Mouse (Mus musculus) bone marrow macrophage, adult 2 months (primary cell): Measurements from ENCODE around the gene Nemp1.

ENCODE experiments used
- CTCF ChIP-seq: IDR thresholded peaks from 2 replicates; pipeline ENCODE4 v1.5.1; 2012; ENCODE audit warnings: low read depth, mild to moderate bottlenecking, low read length, moderate library complexity
- POLR2A ChIP-seq: IDR thresholded peaks from 2 replicates; pipeline ENCODE4 v1.6.1; 2012; ENCODE audit warnings: mild to moderate bottlenecking, low read depth, low read length, borderline replicate concordance

GRCm38 (mm10) chr10:127664166-127664565 is 2.5 kb upstream of the Nemp1 start:
- TF ChIP-seq CTCF (no peak), POLR2A (no peak)
